Mouse (Mus musculus) embryonic facial prominence, embryonic 13.5 days (tissue): ENCODE results near the gene Hnrnpa0. TPM values are rescaled to one million over a fixed set of nuclear protein-coding genes. Genes with fewer than 3 reads are reported as not detected.

ENCODE experiments used
- ATAC-seq: fragments of 200-750 bp; cut with Nextera tagmentation; 2 replicates; pipeline ENCODE4 v1.8.0; 2017; ENCODE audit warnings: low read depth; ENCODE audit not compliant: insufficient number of reproducible peaks, insufficient read depth, low FRiP score, low TSS enrichment
- H3K27ac ChIP-seq: fragments of 300-500 bp; sonication (generic); 2 replicates; pipeline ENCODE4 v1.5.1; 2015; ENCODE audit warnings: moderate library complexity, mild to moderate bottlenecking, inconsistent platforms
- H3K27me3 ChIP-seq: fragments of 300-500 bp; sonication (generic); 2 replicates; pipeline ENCODE4 v1.6.1; 2015; ENCODE audit warnings: mild to moderate bottlenecking, inconsistent platforms
- H3K36me3 ChIP-seq: fragments of 300-500 bp; sonication (generic); 2 replicates; pipeline ENCODE4 v1.6.1; 2015; ENCODE audit warnings: mild to moderate bottlenecking, inconsistent platforms
- H3K4me1 ChIP-seq: fragments of 300-500 bp; sonication (generic); 2 replicates; pipeline ENCODE4 v1.6.1; 2015; ENCODE audit warnings: inconsistent platforms
- H3K4me2 ChIP-seq: fragments of 300-500 bp; sonication (generic); 2 replicates; pipeline ENCODE4 v1.6.1; 2015; ENCODE audit warnings: moderate library complexity, mild to moderate bottlenecking, inconsistent platforms
- H3K4me3 ChIP-seq: fragments of 300-500 bp; sonication (generic); 2 replicates; pipeline ENCODE4 v1.5.1; 2015; ENCODE audit warnings: mild to moderate bottlenecking, inconsistent platforms
- H3K9ac ChIP-seq: fragments of 300-500 bp; sonication (generic); 2 replicates; pipeline ENCODE4 v1.6.1; 2015; ENCODE audit warnings: mild to moderate bottlenecking, inconsistent platforms
- H3K9me3 ChIP-seq: fragments of 300-500 bp; sonication (generic); 2 replicates; pipeline ENCODE4 v1.6.1; 2016; ENCODE audit warnings: inconsistent platforms
- WGBS: fragments of 180-500 bp; shearing (Covaris S2); methylation state at CpG from one replicate; pipeline ENCODE4 v1.1.7; 2015; ENCODE audit warnings: mixed read lengths; 5-methylcytosine and 5-hydroxymethylcytosine counted together
- polyA plus RNA-seq: library from polyadenylated mRNA; unstranded; fragments of >200 nt; fragmentation: Nextera tagmentation; extraction: Ambion mirVana; gene quantifications from 2 replicates; pipeline ENCODE4 v1.2.1, GENCODE M21; 2015

Hnrnpa0 gene
- polyA plus RNA-seq, 1 experiment from 2014 or later, result 64.2 TPM

DNA sequence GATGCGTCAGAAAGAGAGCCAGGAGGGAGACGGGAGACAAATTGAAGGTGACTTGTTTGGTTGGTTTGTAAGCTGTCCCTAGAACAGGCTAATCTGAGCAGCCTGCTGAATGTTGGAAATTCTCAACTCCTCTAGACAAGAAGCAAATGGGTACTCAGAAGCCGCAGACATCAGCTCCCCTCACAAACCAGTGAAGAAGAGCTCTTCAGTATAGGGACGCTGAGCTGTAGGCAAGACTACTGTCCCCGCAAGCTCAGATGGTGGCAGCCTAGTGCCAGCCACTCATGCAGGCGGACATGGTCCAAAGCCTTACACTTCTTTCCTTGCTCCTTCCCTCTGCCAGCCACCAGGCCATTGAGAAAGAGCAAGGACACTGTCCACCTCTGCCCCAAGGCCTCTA lies 17.1 kb downstream of the Hnrnpa0 start:
- H3K27me3 ChIP-seq, result no peaks in the 10 kb centered on the region
- H3K4me2 ChIP-seq, result peak overlapping the region; percentile 82; the same call in 1 of the 2 replicates
- no peaks in the 10 kb centered on the region for H3K9me3 ChIP-seq
- H3K9ac ChIP-seq, result no peak overlapping the region
- H3K27ac ChIP-seq, result no peak overlapping the region
- no peaks in the 10 kb centered on the region for H3K36me3 ChIP-seq
- no peak overlapping the region for H3K4me3 ChIP-seq
- 92% methylated on average over 6 of the region's 6 CpGs for WGBS
- H3K4me1 ChIP-seq, result peaks cover 18% of the 10 kb centered on the region
- ATAC-seq, result no peak

DNA sequence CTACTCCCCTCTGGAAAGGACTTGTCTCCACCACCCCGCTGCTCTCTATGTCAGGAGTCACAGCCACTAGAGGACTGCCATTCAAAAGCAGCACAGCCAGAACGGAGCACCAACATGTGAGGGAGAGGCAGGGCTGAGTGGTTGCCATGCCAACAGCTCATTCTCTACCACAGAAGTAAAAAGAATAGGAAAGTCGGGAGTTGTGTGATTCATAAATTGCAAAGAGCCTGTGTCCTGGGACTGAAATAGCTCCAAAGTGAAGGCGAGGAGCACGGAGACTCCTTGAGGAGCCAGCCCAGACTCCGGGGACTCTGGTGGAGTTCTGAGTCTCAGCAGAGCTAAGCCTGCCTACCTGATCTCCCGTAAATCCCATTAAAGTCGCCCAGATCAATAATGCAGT lies 37.7 kb downstream of the Hnrnpa0 start:
- no peaks in the 10 kb centered on the region for H3K27me3 ChIP-seq
- ATAC-seq, result no peak
- H3K4me2 ChIP-seq, result no peak overlapping the region
- 47% methylated on average over 8 of the region's 8 CpGs for WGBS
- H3K4me3 ChIP-seq, result no peak overlapping the region
- peaks cover 7% of the 10 kb centered on the region; the same call in 1 of the 2 replicates for H3K36me3 ChIP-seq
- no peak overlapping the region for H3K9ac ChIP-seq
- no peaks in the 10 kb centered on the region for H3K9me3 ChIP-seq
- H3K4me1 ChIP-seq, result no peaks in the 10 kb centered on the region; the same call in 1 of the 2 replicates
- H3K27ac ChIP-seq, result no peak overlapping the region

GRCm38 (mm10) chr13:58084396-58084795 lies 44.0 kb downstream of the Hnrnpa0 start:
- H3K4me2 ChIP-seq, result no peak overlapping the region
- 88% methylated on average over 5 of the region's 5 CpGs for WGBS
- no peaks in the 10 kb centered on the region for H3K27me3 ChIP-seq
- no peak overlapping the region for H3K27ac ChIP-seq
- no peak for ATAC-seq
- H3K4me1 ChIP-seq, result no peaks in the 10 kb centered on the region
- no peak overlapping the region for H3K9ac ChIP-seq
- H3K36me3 ChIP-seq, result no peaks in the 10 kb centered on the region
- H3K4me3 ChIP-seq, result no peak overlapping the region
- no peaks in the 10 kb centered on the region for H3K9me3 ChIP-seq

DNA sequence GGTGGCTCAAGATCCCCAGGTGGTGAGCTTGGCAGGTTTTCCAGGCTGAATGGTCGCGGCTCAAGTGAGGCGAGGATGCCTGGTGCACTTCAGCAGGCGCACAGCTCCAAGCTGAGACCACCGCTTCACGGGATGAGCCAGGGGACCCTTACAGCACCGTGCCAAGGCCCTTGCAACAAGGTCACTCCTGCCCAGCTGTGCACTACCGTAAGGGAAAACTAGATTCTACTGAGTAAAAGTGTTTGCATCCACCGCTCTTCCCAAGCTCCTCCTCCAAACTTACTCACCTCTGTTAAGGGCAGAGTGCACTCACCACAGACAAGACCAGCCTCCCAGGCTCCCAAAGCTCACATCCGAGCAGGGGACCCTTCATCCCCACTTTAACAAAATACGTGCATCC lies 44.8 kb downstream of the Hnrnpa0 start:
- H3K4me1 ChIP-seq, result no peaks in the 10 kb centered on the region
- WGBS, result 81% methylated on average over 11 of the region's 11 CpGs

GRCm38 (mm10) chr13:58083048-58083447 lies 45.3 kb downstream of the Hnrnpa0 start:
- Histone ChIP-seq H3K4me2 (no peak overlapping the region), H3K4me3 (no peak overlapping the region), H3K9ac (no peak overlapping the region), H3K9me3 (no peaks in the 10 kb centered on the region), H3K27me3 (no peaks in the 10 kb centered on the region), H3K4me1 (no peaks in the 10 kb centered on the region), H3K36me3 (no peaks in the 10 kb centered on the region), H3K27ac (no peak overlapping the region)
- ATAC-seq, result no peak
- 72% methylated on average over 5 of the region's 5 CpGs for WGBS

More for the DNA sequence above, 44.8 kb downstream of the Hnrnpa0 start:
- H3K36me3 ChIP-seq, result no peaks in the 10 kb centered on the region
- H3K4me3 ChIP-seq, result no peak overlapping the region
- ATAC-seq, result no peak
- no peak overlapping the region for H3K4me2 ChIP-seq
- no peak overlapping the region for H3K9ac ChIP-seq
- H3K27me3 ChIP-seq, result no peaks in the 10 kb centered on the region
- no peaks in the 10 kb centered on the region for H3K9me3 ChIP-seq
- no peak overlapping the region for H3K27ac ChIP-seq

DNA sequence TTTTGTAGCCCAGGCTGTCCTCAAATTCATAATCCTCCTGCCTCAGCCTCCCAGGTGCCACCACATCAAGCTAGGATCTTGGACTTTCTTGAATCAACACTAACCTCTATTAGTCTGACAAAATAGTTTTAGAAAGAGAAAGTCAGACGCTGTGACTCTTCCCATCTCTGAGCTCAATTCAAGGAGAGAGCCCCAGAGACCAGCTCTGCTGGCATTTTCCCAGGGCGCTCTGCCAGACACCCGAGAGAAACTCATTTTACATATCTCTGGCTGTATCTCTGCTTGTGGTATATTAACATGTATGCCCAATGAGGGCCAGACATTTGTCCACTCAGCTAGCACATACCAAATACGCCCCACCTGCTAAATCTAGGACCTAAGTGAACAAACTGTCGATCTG lies 50.0 kb downstream of the Hnrnpa0 start:
- WGBS, result 80% methylated on average over 5 of the region's 5 CpGs
- no peak overlapping the region for H3K4me3 ChIP-seq

More for the DNA sequence above, 50.0 kb downstream of the Hnrnpa0 start:
- no peak for ATAC-seq
- no peaks in the 10 kb centered on the region for H3K9me3 ChIP-seq
- no peaks in the 10 kb centered on the region for H3K36me3 ChIP-seq
- H3K27ac ChIP-seq, result no peak overlapping the region
- H3K9ac ChIP-seq, result no peak overlapping the region
- H3K4me2 ChIP-seq, result no peak overlapping the region
- no peaks in the 10 kb centered on the region for H3K27me3 ChIP-seq
- no peaks in the 10 kb centered on the region for H3K4me1 ChIP-seq

Other genes starting within 250 kb of the Hnrnpa0 start
- 12.0 and 13.1 TPM in 2 replicates for gene Spock1, start 220.2 kb downstream of the Hnrnpa0 start, polyA plus RNA-seq
- 2.5 and 3.5 TPM in 2 replicates for gene Klhl3, start 15.0 kb downstream of the Hnrnpa0 start, polyA plus RNA-seq
- 43.8 and 46.3 TPM in 2 replicates for gene Idnk, start 29.1 kb upstream of the Hnrnpa0 start, polyA plus RNA-seq
- gene Ubqln1, start 87.1 kb upstream of the Hnrnpa0 start, polyA plus RNA-seq, result 98.7 and 98.8 TPM in 2 replicates
- gene Gkap1, start 147.1 kb upstream of the Hnrnpa0 start, polyA plus RNA-seq, result 24.2 and 26.3 TPM in 2 replicates
- gene Kif27, start 230.6 kb upstream of the Hnrnpa0 start, polyA plus RNA-seq, result 0.73 and 0.98 TPM in 2 replicates